Mouse (Mus musculus) hindbrain, embryonic 15.5 days (tissue): Measurements from ENCODE around the gene Gja1. TPM values are rescaled to one million over a fixed set of nuclear protein-coding genes. Genes with fewer than 3 reads are reported as not detected.

Experiments used
- polyA plus RNA-seq: library from polyadenylated mRNA; unstranded; fragments of >200 nt; fragmentation: Nextera tagmentation; extraction: Ambion mirVana; gene quantifications from 2 replicates; pipeline ENCODE4 v1.2.1, GENCODE M21; 2015

Gja1 gene
- polyA plus RNA-seq, 1 experiment from 2014 or later: 103 TPM

Other genes with a start within 250 kb of the Gja1 start
- gene Tbc1d32, start 148.6 kb upstream of the Gja1 start, polyA plus RNA-seq: 2.7 TPM in 2 replicates